In the genomic region with DNA sequence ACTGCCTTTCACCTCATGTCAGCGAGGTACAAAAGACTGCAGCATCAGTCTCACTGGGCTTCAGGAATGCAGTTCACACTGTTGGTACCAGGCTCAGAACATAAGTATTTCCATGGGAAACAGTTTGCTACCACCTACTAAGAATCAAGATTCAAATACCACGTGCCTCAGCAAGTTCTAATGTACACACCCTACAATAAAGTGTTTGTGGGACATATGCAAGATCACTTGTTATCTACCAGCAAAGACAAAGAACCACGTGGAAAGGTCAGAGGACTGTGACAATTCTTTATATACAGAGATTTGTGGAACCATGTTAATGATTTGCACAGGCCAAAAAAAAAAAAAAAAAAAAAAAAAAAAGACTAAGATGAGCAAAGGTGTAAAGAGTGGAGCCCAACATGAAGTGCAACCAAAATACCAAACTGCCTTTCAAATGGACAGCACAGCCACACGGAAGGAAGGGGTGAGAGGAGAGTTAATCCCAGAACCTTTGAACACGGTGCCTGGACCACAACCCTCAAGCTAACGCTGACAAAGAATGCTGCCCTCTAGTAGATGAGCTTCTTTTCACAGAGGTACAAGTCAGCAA, we compare ENCODE assay signal across 23 mouse cellular contexts.
"Had no signal": no experiment of that assay in that cellular context is flagged by ENCODE, and none has a peak within 500 bp of the region (broad histone marks: within the 10 kb centered on the region; RNA-seq: fewer than 3 reads in every experiment).

No protein-coding gene starts in this region.

- H3K4me2 ChIP-seq: lung, embryonic 15.5 days; midbrain, embryonic 11.5 days; midbrain, embryonic 13.5 days; midbrain, embryonic 15.5 days; neural tube, embryonic 13.5 days; neural tube, embryonic 15.5 days; stomach, embryonic 15.5 days had no signal

- H3K9ac ChIP-seq: liver, postnatal 0 days; lung, embryonic 15.5 days; midbrain, embryonic 13.5 days; midbrain, embryonic 15.5 days; neural tube, embryonic 13.5 days; neural tube, embryonic 15.5 days; stomach, embryonic 15.5 days had no signal

- H3K4me1 ChIP-seq: lung, embryonic 15.5 days; midbrain, embryonic 13.5 days; midbrain, embryonic 15.5 days; neural tube, embryonic 13.5 days; neural tube, embryonic 15.5 days; stomach, embryonic 15.5 days had no signal

- ATAC-seq: liver, postnatal 0 days; lung, postnatal 0 days; midbrain, embryonic 13.5 days; midbrain, embryonic 15.5 days had no signal

- H3K27ac ChIP-seq: lung, embryonic 15.5 days; macrophage; midbrain, embryonic 13.5 days; midbrain, embryonic 15.5 days; neural tube, embryonic 13.5 days; neural tube, embryonic 15.5 days; stomach, embryonic 15.5 days; stomach, postnatal 0 days had no signal

- DNase-seq: liver, postnatal 0 days; lung, adult 2 months; lung, postnatal 14 days; lung, postnatal 36 days; retina, postnatal 1 day; right cerebral cortex, adult 18-20 months; right cerebral cortex, postnatal 25 days; right cerebral cortex, postnatal 4 days; thymus, adult 2 months; thymus, postnatal 25 days; thymus, postnatal 4 days had no signal

- H3K27me3 ChIP-seq: lung, embryonic 15.5 days; megakaryocyte, embryonic 14.5 days; midbrain, embryonic 13.5 days; midbrain, embryonic 15.5 days; neural tube, embryonic 13.5 days; neural tube, embryonic 15.5 days; stomach, embryonic 15.5 days had no signal

- H3K9me3 ChIP-seq: lung, embryonic 15.5 days; megakaryocyte, embryonic 14.5 days; midbrain, embryonic 13.5 days; midbrain, embryonic 15.5 days; neural tube, embryonic 13.5 days; neural tube, embryonic 15.5 days; stomach, embryonic 15.5 days had no signal

- H3K36me3 ChIP-seq: lung, embryonic 15.5 days; midbrain, embryonic 13.5 days; midbrain, embryonic 15.5 days; neural tube, embryonic 13.5 days; neural tube, embryonic 15.5 days; stomach, embryonic 15.5 days had no signal

- H3K4me3 ChIP-seq: lung, embryonic 15.5 days; megakaryocyte, embryonic 14.5 days; midbrain, embryonic 13.5 days; midbrain, embryonic 15.5 days; myocyte; neural tube, embryonic 13.5 days; neural tube, embryonic 15.5 days; stomach, embryonic 15.5 days had no signal
